Mouse (Mus musculus): ENCODE results near the gene Rab5if.
"Not testable (repeated sequence)": the region's sequence is repeated elsewhere in the genome, so short reads cannot be mapped to it uniquely, and the experiment has no call there.

Rab5if gene

DNA sequence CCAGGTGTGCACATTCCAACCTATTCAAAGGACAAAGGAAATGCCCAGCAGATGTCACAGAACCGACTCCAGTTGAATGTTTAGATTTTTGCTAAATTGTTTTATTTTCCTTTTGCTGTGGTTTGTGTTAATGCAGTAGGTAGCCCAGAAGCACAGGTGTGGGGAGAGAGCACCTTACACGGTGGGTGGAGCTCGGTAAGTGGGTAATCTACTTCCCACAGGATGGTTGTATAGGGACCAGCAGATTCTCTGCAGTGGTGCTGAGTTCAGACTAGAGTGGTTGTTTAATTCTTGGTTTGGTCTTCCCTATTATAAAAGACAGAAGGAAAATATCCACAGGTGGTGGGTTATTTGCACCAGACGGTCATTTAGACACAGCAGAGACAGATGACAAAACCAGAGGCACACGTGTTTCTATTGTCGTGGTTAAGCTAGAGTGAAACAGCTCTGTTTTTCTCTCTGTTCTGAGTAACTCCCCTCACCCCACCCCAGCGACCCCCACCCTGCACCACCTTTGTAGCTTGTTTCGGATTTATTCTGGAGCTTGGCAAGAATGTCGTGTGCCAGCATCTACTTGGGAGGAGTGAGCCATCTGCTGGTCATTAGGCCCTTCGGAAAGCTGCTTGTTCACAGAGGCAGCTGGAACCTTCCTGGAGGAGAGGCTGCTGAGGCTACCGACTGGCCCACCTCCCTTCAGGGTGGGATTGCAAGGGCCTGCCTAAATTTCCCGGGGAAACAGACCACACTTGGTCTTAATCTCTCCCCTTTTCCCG, 8.7 kb upstream of the Rab5if start:
- in situ Hi-C loops (cut with MboI, MseI) = not testable (repeated sequence)

DNA sequence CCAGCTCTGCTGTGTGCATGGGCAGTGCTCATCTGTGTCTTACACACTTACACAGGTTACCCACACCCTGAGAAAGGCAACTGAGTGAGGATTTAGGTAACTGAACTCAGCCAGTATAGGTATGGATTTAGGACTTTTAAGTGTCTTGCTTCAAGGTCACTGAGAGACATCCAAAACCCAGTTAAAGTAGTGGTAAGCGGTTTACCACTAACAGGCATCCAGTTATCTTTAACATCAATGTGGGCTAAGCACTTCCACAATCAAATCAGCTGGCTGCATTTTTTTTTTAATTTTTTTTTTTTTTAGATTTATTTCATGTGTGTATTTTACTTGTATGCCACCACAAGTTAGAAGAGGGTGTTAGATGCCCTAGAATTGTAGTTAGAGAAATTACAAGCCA, 6.6 kb upstream of the Rab5if start:
- in situ Hi-C loops (cut with MboI, MseI) = no loop called here

DNA sequence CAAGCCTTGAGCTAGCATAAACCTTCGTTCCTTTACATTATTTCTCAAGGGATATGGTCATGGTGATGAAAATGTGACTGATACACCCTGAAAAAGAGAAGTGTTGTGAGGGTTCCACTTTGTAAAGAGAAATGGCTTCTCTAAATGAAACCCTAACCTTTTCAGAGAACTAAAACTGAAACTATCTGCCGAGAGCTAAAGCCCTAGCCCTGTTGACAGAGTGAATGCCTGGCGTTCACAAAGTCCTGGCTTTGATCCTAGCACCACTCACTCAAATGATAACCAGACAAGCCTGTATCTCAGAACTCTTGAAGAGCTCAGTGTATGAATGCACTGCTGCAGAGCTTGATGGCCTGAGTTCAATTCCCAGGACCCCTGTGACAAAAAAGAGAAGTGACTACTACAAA, 5.5 kb upstream of the Rab5if start:
- in situ Hi-C loops (cut with MboI, MseI) = no loop called here

DNA sequence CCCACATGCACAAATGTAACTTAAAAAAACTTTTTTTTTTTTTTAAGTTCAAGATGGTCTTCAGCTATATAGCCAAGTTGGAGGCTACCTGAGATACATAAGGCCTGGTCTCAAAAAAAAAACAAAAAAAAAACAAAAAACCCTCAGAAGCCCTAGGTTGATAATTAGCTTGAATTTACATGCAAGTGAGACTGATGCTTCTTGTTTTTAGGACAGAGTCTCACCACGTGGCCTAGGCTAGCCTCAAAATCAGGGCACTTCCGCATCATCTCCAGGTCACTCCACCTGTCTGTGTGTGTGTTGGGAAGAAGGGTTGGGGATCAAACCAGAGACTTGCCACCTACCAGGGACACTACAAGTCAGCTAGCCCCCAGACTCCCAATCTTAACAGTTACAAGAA, 5.1 kb upstream of the Rab5if start, which contains the start of gene 4930518I15Rik:
TSS of gene 4930518I15Rik (minus strand) at position 112 of the 400 bp plus-strand sequence.
- in situ Hi-C loops (cut with MboI, MseI) = no loop called here

DNA sequence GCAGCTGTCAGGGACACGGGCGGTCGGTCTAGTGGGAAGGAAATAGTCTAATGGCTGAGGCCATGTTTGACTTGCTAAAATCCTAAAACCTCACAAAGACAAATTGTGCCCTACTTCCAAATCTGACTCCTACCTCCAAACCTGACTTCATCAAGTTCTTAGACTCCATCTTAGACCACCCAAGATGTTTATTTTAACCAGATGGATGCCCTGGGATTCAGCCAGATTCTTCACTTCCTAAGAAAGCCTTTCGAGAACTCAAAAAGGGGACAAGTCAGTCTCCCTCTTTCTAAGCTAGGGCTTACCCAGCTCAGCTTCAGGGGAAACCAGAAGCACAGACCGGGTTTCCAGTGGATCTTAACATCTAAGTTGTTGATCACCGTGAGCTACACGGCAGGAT, 4.3 kb upstream of the Rab5if start:
- in situ Hi-C loops (cut with MboI, MseI) = no loop called here

DNA sequence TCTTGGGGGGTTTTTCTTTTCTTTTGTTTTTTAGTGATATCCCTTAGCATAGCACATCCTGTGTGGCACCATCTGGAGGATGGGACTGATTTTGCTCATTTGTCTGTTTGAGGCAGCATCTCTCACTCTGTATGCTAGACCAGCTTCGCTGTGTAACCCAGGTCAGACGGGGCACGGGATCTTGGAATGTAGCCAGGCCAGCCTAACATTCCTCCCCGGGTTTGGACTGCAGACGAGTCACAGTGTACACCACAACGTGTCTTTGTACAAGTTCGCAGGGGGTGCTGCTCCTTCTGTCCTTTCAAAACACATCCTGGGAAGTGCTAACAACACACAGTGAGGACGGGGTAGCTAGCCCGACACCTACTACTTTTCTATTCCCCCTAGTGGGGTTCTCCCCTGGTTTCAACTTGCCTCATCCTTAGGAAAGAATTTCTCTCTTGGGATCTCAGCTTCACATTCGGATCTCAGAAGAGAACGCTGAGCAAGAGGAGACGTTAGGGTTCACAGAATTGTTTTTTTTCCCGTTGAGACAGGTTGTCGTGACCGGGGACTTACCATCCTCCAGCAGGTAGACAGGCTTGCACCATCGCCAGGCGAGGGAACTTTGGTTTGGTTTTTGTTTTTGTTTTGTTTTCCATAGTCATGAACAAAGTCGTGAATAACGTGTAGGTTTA, 749 bp upstream of the Rab5if start:
- in situ Hi-C loops (cut with MboI, MseI) = no loop called here

DNA sequence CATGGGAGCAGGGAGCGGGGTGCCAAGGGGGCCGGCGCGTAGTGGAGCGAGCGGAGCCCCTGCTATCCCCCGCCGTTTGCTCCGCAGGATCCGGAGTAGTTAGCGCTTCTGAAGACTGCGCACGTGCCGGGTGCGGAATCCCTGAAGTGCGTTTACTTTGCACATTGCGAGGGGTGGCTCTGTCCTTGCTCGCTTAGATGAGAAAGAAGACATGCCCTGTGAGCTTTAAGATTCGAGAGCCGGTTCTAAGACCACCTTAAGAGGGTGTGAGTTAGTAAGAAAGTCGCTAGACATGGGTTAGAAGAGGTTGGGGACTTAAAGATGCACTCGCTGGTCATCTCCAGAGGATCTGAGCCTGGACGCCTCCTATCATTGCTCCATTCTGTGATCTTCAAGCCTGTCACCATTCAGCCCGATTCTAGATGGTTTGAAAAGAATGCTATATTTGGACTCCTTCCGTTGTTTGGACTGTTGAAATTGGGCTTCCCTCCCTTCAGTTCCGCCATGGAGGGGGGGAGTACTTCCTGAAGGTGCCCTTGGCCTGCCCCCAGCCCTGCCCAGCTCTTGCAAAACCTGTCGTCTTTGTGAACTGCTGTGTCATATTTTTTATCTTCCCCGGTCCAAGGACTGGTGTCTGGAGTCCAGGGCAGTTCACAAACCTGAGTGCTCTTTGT, 696 bp downstream of the Rab5if start:
- in situ Hi-C loops (cut with MboI, MseI) = no loop called here

DNA sequence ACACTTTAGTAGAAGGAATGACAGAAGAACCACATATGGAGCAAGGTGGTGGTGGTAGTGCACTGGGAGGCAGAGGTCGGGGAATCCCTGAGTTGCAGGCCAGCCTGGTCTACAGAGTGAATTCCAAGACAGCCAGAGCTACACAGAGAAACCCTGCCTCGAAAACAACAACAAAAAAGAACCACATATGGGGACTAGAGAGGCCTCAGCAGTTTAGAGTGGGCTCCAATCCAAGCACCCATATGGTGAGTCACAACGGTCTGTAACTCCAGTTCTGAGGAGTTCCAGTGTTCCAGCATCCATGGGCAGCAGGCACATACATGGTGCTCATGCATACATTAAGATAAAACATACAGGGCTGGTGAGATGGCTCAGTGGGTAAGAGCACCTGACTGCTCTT, 1.6 kb downstream of the Rab5if start:
- in situ Hi-C loops (cut with MboI, MseI) = no loop called here

DNA sequence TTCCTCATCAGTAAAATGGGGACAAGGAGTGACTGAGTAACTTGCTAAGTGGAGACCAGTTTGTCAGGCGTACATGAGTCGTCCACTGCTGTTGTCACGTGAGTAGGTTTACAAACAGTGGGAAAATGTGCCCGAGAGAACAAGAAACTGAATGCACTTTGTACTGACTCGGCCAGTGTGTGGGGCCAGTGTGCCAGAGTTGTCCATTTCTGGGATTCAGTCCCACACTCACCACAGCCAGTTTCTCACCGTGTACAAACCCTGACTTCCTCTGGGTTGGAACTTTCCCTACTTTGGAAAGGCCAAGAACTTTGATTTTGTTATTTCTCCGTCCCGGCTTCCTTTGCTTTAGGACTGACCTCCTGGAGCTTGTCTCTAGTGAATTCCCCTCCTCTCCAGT, 6.1 kb downstream of the Rab5if start:
- in situ Hi-C loops (cut with MboI, MseI) = no loop called here

DNA sequence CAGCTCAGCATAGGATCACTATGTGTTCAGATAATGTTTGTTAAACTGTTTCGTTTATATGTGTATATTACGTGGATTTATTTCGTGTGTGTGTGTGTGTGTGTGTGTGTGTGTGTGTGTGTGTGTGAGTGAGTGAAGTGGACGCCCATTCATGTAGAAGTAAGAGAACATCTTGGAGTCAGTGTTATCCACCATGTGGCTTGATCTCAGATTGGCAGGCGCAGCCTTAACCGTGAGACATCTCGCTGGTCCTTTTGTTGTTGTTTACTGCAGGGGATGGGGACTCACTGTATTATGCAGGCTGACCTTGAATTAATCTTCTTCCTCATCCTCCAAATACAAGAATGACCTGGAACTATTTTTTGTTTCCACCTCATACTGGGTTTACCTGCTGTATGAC, 6.6 kb downstream of the Rab5if start:
- in situ Hi-C loops (cut with MboI, MseI) = no loop called here

DNA sequence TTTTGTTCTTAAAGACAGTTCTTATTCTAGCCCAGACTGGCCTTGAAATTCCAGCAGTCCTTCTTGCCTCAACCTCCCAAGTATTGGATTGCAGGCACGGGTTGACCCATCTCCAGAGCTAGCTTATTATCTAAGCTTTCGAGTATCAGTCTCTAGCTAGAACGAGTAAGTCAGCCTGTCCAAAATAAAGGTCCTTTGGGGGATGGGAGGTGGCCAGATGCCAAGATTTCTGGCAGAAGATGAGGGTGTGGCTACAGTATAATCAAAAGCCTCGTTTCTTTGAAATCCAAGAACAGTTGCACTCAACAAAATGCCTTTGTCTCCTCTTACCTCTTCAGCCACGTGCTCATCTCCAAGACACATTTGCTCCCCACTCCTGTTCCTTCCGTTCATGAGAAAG, 7.6 kb downstream of the Rab5if start:
- in situ Hi-C loops (cut with MboI, MseI) = no loop called here

DNA sequence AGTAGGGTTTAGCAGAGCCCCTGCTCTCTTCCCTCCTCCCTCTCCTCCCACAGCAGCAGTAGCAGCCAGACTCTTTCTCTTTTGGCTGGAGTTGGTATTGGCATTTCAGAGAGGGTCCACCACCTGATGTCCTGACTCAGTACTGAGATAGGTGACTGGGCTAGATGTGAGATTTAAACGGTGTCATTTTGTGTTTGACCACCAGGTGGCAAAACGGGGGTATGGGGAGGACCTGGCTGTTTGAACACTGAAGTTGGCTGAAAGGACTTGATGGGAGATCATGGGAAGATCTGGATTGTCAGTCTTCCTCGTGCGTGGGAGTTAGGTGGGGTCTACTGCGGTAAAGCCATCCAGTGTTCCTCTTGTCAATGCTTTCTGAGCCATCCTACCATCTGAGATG, 10.7 kb downstream of the Rab5if start:
- in situ Hi-C loops (cut with MboI, MseI) = no loop called here

DNA sequence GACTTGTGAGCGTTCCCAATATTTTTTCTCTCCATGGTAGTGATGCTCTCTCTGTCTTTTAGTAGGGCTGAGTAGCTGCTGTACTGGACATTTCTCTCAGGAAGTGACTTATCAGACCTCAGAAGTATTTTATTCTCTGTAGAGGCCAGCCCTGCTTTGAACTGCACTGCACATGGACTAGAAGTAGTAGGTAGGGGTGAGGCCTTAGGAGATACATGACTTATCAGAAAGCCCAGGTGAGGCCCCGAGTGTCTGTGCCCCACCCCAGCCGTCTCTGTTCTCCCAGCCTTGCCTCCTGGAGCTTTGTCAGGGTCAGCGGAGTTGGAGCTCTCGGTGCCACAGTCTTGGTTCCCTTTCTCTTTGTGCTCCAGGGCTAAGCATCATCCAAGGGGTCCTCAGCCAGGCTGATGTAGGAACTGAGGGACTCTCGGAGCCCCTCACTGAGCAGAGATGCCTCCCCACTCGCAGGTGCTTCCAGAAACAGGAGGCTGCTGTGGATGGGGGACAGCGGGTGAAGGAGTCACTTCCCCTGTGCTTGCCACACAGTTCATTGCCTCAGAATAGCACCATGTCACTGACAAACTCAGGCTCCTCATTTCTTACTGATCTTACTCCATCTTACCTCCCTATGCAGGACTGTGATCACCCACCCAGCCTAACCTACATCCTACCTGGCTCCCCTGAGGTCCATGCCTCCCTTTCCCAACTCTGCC, 11.3 kb downstream of the Rab5if start:
- in situ Hi-C loops (cut with MboI, MseI) = no loop called here

DNA sequence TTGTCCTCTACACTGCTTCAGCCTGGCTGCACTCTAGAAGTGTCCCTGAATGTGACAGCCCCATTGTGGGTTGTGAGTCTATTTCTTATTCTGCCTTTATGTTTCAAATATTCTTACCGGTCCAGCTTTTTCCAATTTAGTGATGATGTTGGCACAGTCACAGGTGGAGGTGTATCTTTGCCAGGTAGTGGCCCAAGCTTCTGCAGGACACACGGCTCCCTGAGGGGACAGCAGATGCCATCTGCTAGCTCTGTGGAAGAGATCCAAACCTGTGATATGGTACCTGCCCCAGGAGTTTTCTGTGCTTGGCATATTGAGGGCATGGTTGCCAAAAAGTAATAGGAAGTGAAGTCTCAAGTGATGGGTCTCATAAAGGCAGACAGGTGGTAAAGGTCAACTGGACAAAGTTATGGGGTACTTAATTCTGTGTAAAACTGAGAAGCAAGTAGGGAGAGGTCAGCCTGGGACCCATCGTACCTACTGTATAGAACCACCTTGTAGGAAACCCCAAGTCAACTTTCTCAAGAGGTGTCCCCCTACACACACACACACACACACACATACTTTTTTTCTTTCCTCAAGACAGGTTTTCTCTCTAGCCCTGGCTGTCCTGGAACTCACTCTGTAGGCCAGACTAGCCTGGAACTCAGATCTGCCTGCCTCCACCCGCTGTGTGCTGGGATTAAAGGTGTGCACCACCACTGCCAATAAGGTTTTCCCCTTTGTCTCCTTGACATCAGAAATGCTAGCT, 12.0 kb downstream of the Rab5if start:
- in situ Hi-C loops (cut with MboI, MseI) = no loop called here

DNA sequence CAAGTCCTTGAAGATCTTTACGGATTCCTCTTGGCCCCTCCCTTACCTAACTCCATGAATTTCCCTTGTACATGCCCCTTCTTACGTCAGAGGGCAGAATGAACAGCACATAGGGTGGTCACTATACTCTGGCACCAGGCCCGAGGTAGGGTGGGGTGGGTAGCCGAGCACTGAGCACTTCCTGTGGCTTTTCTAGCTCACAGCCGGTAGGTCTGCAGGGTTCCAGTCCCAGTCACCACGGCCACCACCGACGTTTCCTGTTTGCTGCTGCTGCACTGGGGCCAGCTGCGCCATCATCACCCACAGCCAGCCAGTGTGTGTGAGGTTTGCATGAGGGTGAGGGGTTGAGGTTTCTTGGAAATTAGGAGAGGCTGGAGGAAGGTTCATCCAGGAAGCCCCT, 14.8 kb downstream of the Rab5if start:
- in situ Hi-C loops (cut with MboI, MseI) = no loop called here

DNA sequence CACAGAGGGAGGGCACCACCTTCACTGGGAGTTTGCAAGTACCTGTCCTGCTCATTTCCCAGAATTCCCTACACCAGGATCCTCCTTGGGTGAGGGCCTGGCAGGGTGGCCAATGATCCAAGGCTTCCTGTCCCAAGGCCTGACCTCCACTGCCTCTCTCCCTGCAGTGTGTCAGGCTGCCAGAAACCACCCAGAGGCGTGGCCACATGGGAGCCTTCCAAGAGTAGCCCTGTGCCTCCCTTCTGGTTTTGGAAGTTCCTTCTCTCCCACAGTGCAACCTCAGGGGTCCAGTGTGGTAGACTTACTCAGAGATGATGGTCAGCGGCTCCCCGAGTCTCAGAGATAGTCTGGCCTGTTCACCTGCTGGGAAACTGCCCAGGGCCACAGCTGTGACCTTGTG, 16.6 kb downstream of the Rab5if start:
- in situ Hi-C loops (cut with MboI, MseI) = no loop called here

DNA sequence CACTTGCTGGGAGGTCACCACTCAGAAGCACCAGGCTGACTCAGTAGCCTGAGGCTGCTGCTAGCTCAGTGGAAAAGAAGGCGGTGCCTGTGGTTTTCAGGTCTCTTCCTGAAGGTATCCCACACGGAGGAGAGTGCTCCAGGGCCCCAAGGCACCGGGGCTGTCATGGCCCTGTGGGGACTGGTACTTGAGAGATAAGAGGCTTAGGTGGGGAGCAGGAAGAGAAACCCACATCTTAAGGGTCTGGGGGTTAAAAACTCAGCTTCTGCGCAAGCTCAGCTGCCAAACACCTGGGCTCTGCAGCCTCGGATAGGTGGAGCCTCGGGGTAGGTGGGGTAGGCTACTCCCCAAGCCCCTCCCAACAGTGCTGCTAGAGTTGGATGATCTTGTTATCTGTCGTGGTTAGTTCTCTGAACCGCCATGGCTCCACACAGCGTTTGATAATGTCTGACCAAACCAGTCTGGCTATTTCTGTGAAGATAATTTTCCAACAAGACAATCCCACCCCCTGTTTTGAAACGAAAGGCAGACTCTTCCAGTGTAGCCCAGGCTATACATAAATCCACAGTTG, 19.6 kb downstream of the Rab5if start:
- in situ Hi-C loops (cut with MboI, MseI) = no loop called here

DNA sequence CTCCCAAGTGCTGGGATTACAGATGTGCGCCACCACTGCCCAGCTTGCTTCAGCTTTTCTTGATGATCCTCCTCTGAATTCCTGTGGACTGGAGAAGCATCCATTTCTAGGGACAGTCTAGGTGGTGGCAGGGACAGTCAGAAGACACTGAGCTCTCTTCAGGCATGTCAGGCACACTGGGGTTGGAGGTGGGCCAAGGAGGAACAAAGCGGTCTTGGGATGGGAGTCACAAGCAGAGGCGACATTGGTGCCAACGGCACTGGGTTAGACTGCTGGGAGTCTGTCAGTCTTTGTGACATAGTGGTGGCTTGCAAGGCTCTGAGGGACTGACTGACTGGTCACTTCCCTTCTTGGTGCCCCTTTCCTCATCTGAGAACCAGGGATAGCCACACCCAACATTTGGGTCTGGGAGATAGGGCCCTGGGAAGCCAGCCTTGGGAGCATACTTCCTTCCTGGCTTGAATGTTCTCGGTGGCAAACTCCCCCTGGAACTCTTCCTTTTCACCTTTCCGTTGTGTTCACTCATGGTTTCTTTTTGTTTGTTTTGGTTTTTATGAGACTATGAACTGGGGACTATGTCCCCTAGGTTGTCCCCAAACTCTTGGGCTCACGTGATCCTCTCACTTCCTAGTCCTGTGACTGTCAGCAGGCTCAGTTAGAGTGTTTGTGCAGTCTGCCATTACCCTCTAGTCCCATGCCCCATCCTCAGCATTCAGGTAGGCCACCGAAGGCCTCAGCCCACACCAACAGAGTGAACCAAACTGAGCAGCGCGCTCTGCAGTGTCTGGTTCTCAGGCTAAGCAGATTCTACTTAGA, 21.7 kb downstream of the Rab5if start:
- in situ Hi-C loops (cut with MboI, MseI) = no loop called here

DNA sequence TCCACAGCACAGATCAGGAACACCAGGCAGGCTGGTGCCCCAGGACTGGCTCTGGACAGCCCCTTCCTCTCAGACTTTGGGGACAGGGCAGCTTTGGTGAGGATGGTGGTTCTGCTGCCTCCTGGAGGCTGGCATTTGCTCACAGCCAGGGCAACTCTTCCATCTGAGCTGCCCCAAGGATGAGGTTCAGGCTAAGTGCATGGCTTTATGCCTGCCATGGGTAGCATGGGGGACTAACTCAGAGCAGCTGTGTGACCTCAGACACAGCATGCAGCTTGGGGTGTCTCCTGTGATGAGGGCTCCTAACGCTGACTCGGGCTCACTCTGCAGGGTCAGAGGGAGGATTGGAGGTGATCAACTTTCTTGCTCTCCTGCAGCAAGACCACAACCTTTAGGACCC, 22.7 kb downstream of the Rab5if start:
- in situ Hi-C loops (cut with MboI, MseI) = not testable (repeated sequence)

DNA sequence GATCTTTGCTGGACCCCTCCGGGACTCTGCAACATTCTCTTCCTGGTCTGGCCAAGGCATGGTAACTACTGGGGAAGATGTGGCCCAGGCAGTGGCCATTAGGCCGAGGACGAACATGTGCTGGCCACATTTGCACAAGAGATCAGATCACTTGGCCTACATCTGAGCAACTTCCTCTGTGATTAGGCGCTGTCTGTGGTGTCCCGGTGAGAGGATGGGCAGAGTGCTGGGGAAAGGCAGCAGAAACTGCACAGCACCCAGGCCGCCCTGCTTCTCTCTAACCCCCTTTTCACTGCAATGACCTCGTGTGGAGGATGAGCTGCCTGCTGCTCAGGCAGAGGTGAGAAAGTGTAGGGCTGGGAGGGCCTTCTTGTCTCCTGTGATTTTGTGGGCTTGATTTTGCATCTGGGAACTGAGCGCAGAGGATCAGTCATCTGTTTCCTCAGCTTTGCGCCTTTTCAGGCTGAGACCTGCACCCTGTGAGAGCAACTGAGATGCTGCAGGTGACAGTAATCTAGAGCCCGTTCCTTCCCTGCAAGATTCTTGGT, 23.2 kb downstream of the Rab5if start:
- in situ Hi-C loops (cut with MboI, MseI) = no loop called here

Data from regulatory T cell (primary cell).